In the genomic region with DNA sequence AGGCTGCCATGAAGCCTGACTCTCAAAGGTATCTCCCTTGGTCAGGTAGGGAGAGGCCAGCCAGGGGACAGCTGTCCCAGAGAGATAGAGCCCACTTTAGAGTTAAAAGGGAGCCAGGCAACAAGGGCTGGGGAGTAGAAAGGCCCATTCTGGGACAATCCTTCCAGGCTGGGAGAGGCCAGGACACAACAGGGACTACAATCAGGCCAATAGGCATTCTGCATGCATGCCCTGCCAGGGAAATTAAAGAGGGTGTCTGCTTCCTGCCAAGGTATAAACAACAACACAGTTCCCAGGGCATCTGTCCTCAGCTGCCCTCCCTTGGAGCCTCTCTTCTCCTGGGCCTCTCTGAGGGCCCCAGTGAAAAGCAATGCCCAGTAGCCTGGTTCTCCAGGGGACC, we compare ENCODE assay signal across 9 mouse cellular contexts.
DNase-seq lines count a peak whose midpoint lies in the region; ATAC-seq lines count a peak whose summit lies in the region.
"Had no signal": no experiment of that assay in that cellular context is flagged by ENCODE, and none has a peak within 500 bp of the region (broad histone marks: within the 10 kb centered on the region; RNA-seq: fewer than 3 reads in every experiment).

No protein-coding gene starts in this region.

- H3K9me3 ChIP-seq in intestine, embryonic 15.5 days: no peaks in the 10 kb centered on the region

- H3K4me2 ChIP-seq in intestine, embryonic 15.5 days (replicated peaks): no peak overlapping the region

- no peaks in the 10 kb centered on the region for H3K4me1 ChIP-seq in intestine, embryonic 15.5 days (replicated peaks)

- H3K27me3 ChIP-seq in intestine, embryonic 15.5 days (replicated peaks): no peaks in the 10 kb centered on the region

- no peak for DNase-seq in frontal cortex, postnatal 10 days (ENCODE audit: low spot score in 2 of 2)
- peak; percentile 58 to 72 for DNase-seq in right cerebral cortex, postnatal 10 days (ENCODE audit: low spot score in 2 of 2)
- no peak for DNase-seq in right cerebral cortex, adult 2 months (ENCODE audit: low spot score in 2 of 2)
- DNase-seq in heart, postnatal 10 days: peak; percentile 82 to 87
- DNase-seq in embryo, embryonic 10.5 days (ENCODE audit: low spot score): no peak

- H3K4me3 ChIP-seq in intestine, embryonic 15.5 days (replicated peaks): no peak overlapping the region

- ATAC-seq in frontal cortex, adult (ENCODE audit: low TSS enrichment): peak; percentile 50; the same call in 1 of the 2 replicates
- ATAC-seq in intestine, embryonic 15.5 days: no peak
- ATAC-seq in CD4-positive, CD25-positive, alpha-beta regulatory T cell, adult 4 months: no peak
- ATAC-seq: forebrain, embryonic 16.5 days had no signal

- no peak overlapping the region for H3K27ac ChIP-seq in intestine, embryonic 15.5 days

- no peak overlapping the region for H3K9ac ChIP-seq in intestine, embryonic 15.5 days

- intact Hi-C loops in heart, postnatal 10 days (cut with DNase I): no loop called here

- no peaks in the 10 kb centered on the region for H3K36me3 ChIP-seq in intestine, embryonic 15.5 days

Comparison
In these comparisons a context has a peak if more than half of its experiments do, and no peak if none do; other contexts are left out.
1. DNase-seq: peak in right cerebral cortex, postnatal 10 days (2 of 2) and heart, postnatal 10 days (2 of 2); none in frontal cortex, postnatal 10 days (0 of 2), right cerebral cortex, adult 2 months (0 of 2) and embryo, embryonic 10.5 days (single experiment).